Mouse (Mus musculus) myocyte (in vitro differentiated cells): ENCODE measurements around the gene Mical3. TPM values are rescaled to one million over a fixed set of nuclear protein-coding genes. Genes with fewer than 3 reads are reported as not detected.
A peak's percentile ranks its signal among the peaks of the same experiment; 100 is the strongest.

Source experiments
- H3K27me3 ChIP-seq: one replicate; pipeline ENCODE4 v1.6.1; 2011; ENCODE audit not compliant: control insufficient read depth, insufficient read depth, insufficient read length
- H3K36me3 ChIP-seq: one replicate; pipeline ENCODE4 v1.6.1; 2011; ENCODE audit not compliant: control insufficient read depth, insufficient read depth
- H3K4me2 ChIP-seq: one replicate; pipeline ENCODE4 v1.6.1; 2011; ENCODE audit warnings: low read depth, control low read depth
- H3K4me3 ChIP-seq: one replicate; pipeline ENCODE4 v1.5.1; 2011; ENCODE audit warnings: mild to moderate bottlenecking, control low read depth, moderate library complexity
- H3K79me2 ChIP-seq: one replicate; pipeline ENCODE4 v1.6.1; 2011; ENCODE audit not compliant: control insufficient read depth, insufficient read depth
- H3ac ChIP-seq: one replicate; pipeline ENCODE4 v1.6.1; 2011; ENCODE audit not compliant: control insufficient read depth, insufficient read length
- CEBPB ChIP-seq: IDR thresholded peaks from 2 replicates; pipeline ENCODE4 v1.6.1; 2011; ENCODE audit warnings: mild to moderate bottlenecking, moderate library complexity; ENCODE audit not compliant: poor library complexity, insufficient read depth, severe bottlenecking
- E2F4 ChIP-seq: IDR thresholded peaks from one replicate; pipeline ENCODE4 v1.6.1; 2011; ENCODE audit warnings: mild to moderate bottlenecking, control low read depth, moderate library complexity; ENCODE audit not compliant: insufficient read depth
- MAX ChIP-seq: IDR thresholded peaks from one replicate; pipeline ENCODE4 v1.6.1; 2011; ENCODE audit warnings: low read depth, mild to moderate bottlenecking, control low read depth
- MYOD1 ChIP-seq, 3 experiments: IDR thresholded peaks; one replicate each; pipeline ENCODE4 v1.6.1; 2011; ENCODE audit warnings: control low read depth in 2 of 3, low read depth in 2 of 3, mild to moderate bottlenecking in 2 of 3, moderate library complexity in 1 of 3; ENCODE audit not compliant: insufficient read length in 2 of 3, control insufficient read depth in 1 of 3
- MYOG ChIP-seq, 3 experiments: IDR thresholded peaks; one replicate each; pipeline ENCODE4 v1.6.1; 2011; ENCODE audit warnings: control low read depth in 2 of 3, low read depth in 2 of 3, mild to moderate bottlenecking in 2 of 3; ENCODE audit not compliant: insufficient read length in 2 of 3, control insufficient read depth in 1 of 3, insufficient read depth in 1 of 3
- POLR2A ChIP-seq: IDR thresholded peaks from one replicate; pipeline ENCODE4 v1.6.1; 2011; ENCODE audit warnings: low read depth, mild to moderate bottlenecking, control low read depth, moderate library complexity; ENCODE audit not compliant: insufficient read length
- POLR2AphosphoS2 ChIP-seq: IDR thresholded peaks from one replicate; pipeline ENCODE4 v1.6.1; 2011; ENCODE audit warnings: low read depth, control low read depth; ENCODE audit not compliant: insufficient read length
- REST ChIP-seq: IDR thresholded peaks from one replicate; pipeline ENCODE4 v1.6.1; 2011; ENCODE audit warnings: mild to moderate bottlenecking, control low read depth, moderate library complexity; ENCODE audit not compliant: insufficient read depth, insufficient read length
- SRF ChIP-seq: IDR thresholded peaks from one replicate; pipeline ENCODE4 v1.6.1; 2011; ENCODE audit warnings: low read depth; ENCODE audit not compliant: control insufficient read depth, insufficient read length
- TCF12 ChIP-seq: IDR thresholded peaks from one replicate; pipeline ENCODE4 v1.6.1; 2011; ENCODE audit warnings: mild to moderate bottlenecking, control low read depth; ENCODE audit not compliant: poor library complexity, insufficient read depth, severe bottlenecking
- TCF3 ChIP-seq: IDR thresholded peaks from one replicate; pipeline ENCODE4 v1.6.1; 2011; ENCODE audit warnings: low read depth, control low read depth; ENCODE audit not compliant: insufficient read length
- USF1 ChIP-seq: IDR thresholded peaks from one replicate; pipeline ENCODE4 v1.6.1; 2011; ENCODE audit warnings: low read depth, mild to moderate bottlenecking, control low read depth, moderate library complexity
- polyA plus RNA-seq: library from polyadenylated mRNA; unstranded; fragments of >200 nt; fragmentation: generic; extraction: Trizol; gene quantifications from one replicate; pipeline ENCODE4 v1.2.1, GENCODE M21; 2012; ENCODE audit warnings: missing spikeins

Mical3 gene
- polyA plus RNA-seq, 1 experiment = 17.7 TPM

GRCm38 (mm10) chr6:120938763-120939450 is 191.9 kb downstream of the Mical3 start:
- Histone ChIP-seq H3ac (no peak overlapping the region), H3K4me2 (no peak overlapping the region), H3K4me3 (no peak overlapping the region), H3K79me2 (no peaks in the 10 kb centered on the region), H3K27me3 (no peaks in the 10 kb centered on the region), H3K36me3 (peaks cover 3% of the 10 kb centered on the region)
- TF ChIP-seq MYOG (IDR thresholded peaks at IDR 0.05; ENCODE audit: control insufficient read depth in 1 of 3, insufficient read depth in 1 of 3, insufficient read length in 2 of 3, low read depth in 2 of 3) (peak in 2 of 3 experiments; percentile 58 to 72), CEBPB (no peak), TCF12 (peak; percentile 48), MYOD1 (IDR thresholded peaks at IDR 0.05; ENCODE audit: control insufficient read depth in 1 of 3, insufficient read length in 2 of 3, low read depth in 2 of 3) (peak in 2 of 3 experiments; percentile 60 to 74), MAX (no peak)

- no peaks in the 10 kb centered on the region for H3K27me3 ChIP-seq
- H3K4me2 ChIP-seq = no peak overlapping the region
- no peak overlapping the region for H3ac ChIP-seq
- H3K4me3 ChIP-seq = no peak overlapping the region
- TF ChIP-seq MYOD1 (IDR thresholded peaks at IDR 0.05; ENCODE audit: control insufficient read depth in 1 of 3, insufficient read length in 2 of 3, low read depth in 2 of 3) (no peak), MYOG (IDR thresholded peaks at IDR 0.05; ENCODE audit: control insufficient read depth in 1 of 3, insufficient read depth in 1 of 3, insufficient read length in 2 of 3, low read depth in 2 of 3) (no peak)
- peaks cover 4% of the 10 kb centered on the region for H3K36me3 ChIP-seq
- no peaks in the 10 kb centered on the region for H3K79me2 ChIP-seq
Observed at GRCm38 (mm10) chr6:120937999-120938608, 192.7 kb downstream of the Mical3 start.

GRCm38 (mm10) chr6:120937104-120937617 is 193.6 kb downstream of the Mical3 start:
- TF ChIP-seq USF1 (no peak), MYOD1 (IDR thresholded peaks at IDR 0.05; ENCODE audit: control insufficient read depth in 1 of 3, insufficient read length in 2 of 3, low read depth in 2 of 3) (no peak), MAX (no peak), TCF3 (no peak), E2F4 (no peak), POLR2AphosphoS2 (no peak), REST (no peak), MYOG (IDR thresholded peaks at IDR 0.05; ENCODE audit: control insufficient read depth in 1 of 3, insufficient read depth in 1 of 3, insufficient read length in 2 of 3, low read depth in 2 of 3) (no peak), TCF12 (no peak), POLR2A (no peak), SRF (no peak), CEBPB (no peak)

GRCm38 (mm10) chr6:120934176-120934575 is 196.6 kb downstream of the Mical3 start:
- Histone ChIP-seq H3K36me3 (peaks cover 4% of the 10 kb centered on the region), H3K4me2 (no peak overlapping the region)
- TF ChIP-seq SRF = no peak
- no peak for TF ChIP-seq MAX
- no peak for TF ChIP-seq CEBPB
- TF ChIP-seq POLR2A = no peak
- no peak for TF ChIP-seq MYOD1 (IDR thresholded peaks at IDR 0.05; ENCODE audit: control insufficient read depth in 1 of 3, insufficient read length in 2 of 3, low read depth in 2 of 3)
- TF ChIP-seq TCF3 = no peak
- no peak for TF ChIP-seq USF1
- TF ChIP-seq REST = no peak
- no peak for TF ChIP-seq POLR2AphosphoS2
- no peak for TF ChIP-seq TCF12
- no peak for TF ChIP-seq E2F4
- no peak for TF ChIP-seq MYOG (IDR thresholded peaks at IDR 0.05; ENCODE audit: control insufficient read depth in 1 of 3, insufficient read depth in 1 of 3, insufficient read length in 2 of 3, low read depth in 2 of 3)

More at GRCm38 (mm10) chr6:120937104-120937617, 193.6 kb downstream of the Mical3 start:
- Histone ChIP-seq H3K4me3 (no peak overlapping the region), H3K79me2 (no peaks in the 10 kb centered on the region), H3ac (no peak overlapping the region), H3K4me2 (no peak overlapping the region), H3K27me3 (no peaks in the 10 kb centered on the region), H3K36me3 (peaks cover 4% of the 10 kb centered on the region)

GRCm38 (mm10) chr6:120933670-120934069 is 197.1 kb downstream of the Mical3 start:
- TF ChIP-seq POLR2A (no peak), REST (no peak), TCF3 (no peak), MYOG (IDR thresholded peaks at IDR 0.05; ENCODE audit: control insufficient read depth in 1 of 3, insufficient read depth in 1 of 3, insufficient read length in 2 of 3, low read depth in 2 of 3) (no peak), TCF12 (no peak), MYOD1 (IDR thresholded peaks at IDR 0.05; ENCODE audit: control insufficient read depth in 1 of 3, insufficient read length in 2 of 3, low read depth in 2 of 3) (no peak), E2F4 (no peak), POLR2AphosphoS2 (no peak), SRF (no peak), USF1 (no peak), MAX (no peak), CEBPB (no peak)
- Histone ChIP-seq H3K79me2 (no peaks in the 10 kb centered on the region), H3K36me3 (peaks cover 4% of the 10 kb centered on the region), H3K27me3 (no peaks in the 10 kb centered on the region), H3ac (no peak overlapping the region), H3K4me3 (no peak overlapping the region), H3K4me2 (no peak overlapping the region)

More at GRCm38 (mm10) chr6:120934176-120934575, 196.6 kb downstream of the Mical3 start:
- no peaks in the 10 kb centered on the region for H3K79me2 ChIP-seq
- H3K4me3 ChIP-seq = no peak overlapping the region
- no peak overlapping the region for H3ac ChIP-seq
- no peaks in the 10 kb centered on the region for H3K27me3 ChIP-seq
